Mouse (Mus musculus) heart, postnatal 0 days (tissue): ENCODE results near the gene Cdc42. TPM values are rescaled to one million over a fixed set of nuclear protein-coding genes. Genes with fewer than 3 reads are reported as not detected.

ENCODE experiments used
- ATAC-seq: fragments of 200-750 bp; cut with Nextera tagmentation; 2 replicates; pipeline ENCODE4 v1.8.0; 2017; ENCODE audit warnings: low read depth, moderate number of reproducible peaks, moderate library complexity; ENCODE audit not compliant: insufficient read depth
- DNase-seq: peaks from one replicate; pipeline ENCODE4 v3.0.0-alpha.2; 2016; ENCODE audit warnings: low spot score
- H3K27ac ChIP-seq: fragments of 300-500 bp; sonication (generic); 2 replicates; pipeline ENCODE4 v1.5.1; 2014; ENCODE audit warnings: low read depth, mild to moderate bottlenecking
- H3K27me3 ChIP-seq: fragments of 300-500 bp; sonication (generic); 2 replicates; pipeline ENCODE4 v1.6.1; 2014; ENCODE audit warnings: low read length, mixed read lengths; ENCODE audit not compliant: control insufficient read depth, insufficient read depth
- H3K36me3 ChIP-seq: fragments of 300-500 bp; sonication (generic); replicated peaks from 2 replicates; pipeline ENCODE4 v1.6.1; 2014; ENCODE audit warnings: low read length, mixed read lengths; ENCODE audit not compliant: control insufficient read depth, insufficient read depth
- H3K4me1 ChIP-seq: fragments of 300-500 bp; sonication (generic); 2 replicates; pipeline ENCODE4 v1.6.1; 2014; ENCODE audit warnings: antibody characterized with exemption; ENCODE audit not compliant: control insufficient read depth, insufficient read depth
- H3K4me2 ChIP-seq: fragments of 300-500 bp; sonication (generic); 2 replicates; pipeline ENCODE4 v1.6.1; 2014; ENCODE audit warnings: low read depth, mild to moderate bottlenecking, low read length, moderate library complexity
- H3K4me3 ChIP-seq: fragments of 300-500 bp; sonication (generic); 2 replicates; pipeline ENCODE4 v1.5.1; 2014; ENCODE audit warnings: low read depth, low read length
- H3K9ac ChIP-seq: fragments of 300-500 bp; sonication (generic); replicated peaks from 2 replicates; pipeline ENCODE4 v1.6.1; 2014; ENCODE audit warnings: low read depth, low read length, mixed read lengths
- H3K9me3 ChIP-seq: fragments of 300-500 bp; sonication (generic); replicated peaks from 2 replicates; pipeline ENCODE4 v1.6.1; 2016; ENCODE audit warnings: low read length; ENCODE audit not compliant: control insufficient read depth
- CTCF ChIP-seq: IDR thresholded peaks from 2 replicates; pipeline ENCODE4 v1.5.1; 2016; ENCODE audit warnings: antibody characterized with exemption, control low read depth, low read depth
- EP300 ChIP-seq: IDR thresholded peaks from 2 replicates; pipeline ENCODE4 v1.6.1; 2016; ENCODE audit warnings: antibody characterized with exemption, low read depth
- WGBS: fragments of 180-500 bp; shearing (Covaris S2); extraction: QIAGEN DNeasy Blood & Tissue Kit; methylation state at CpG from one replicate; pipeline ENCODE4 v1.1.7; 2014; 5-methylcytosine and 5-hydroxymethylcytosine counted together
- polyA plus RNA-seq: library from polyadenylated mRNA; unstranded; fragments of >200 nt; fragmentation: Nextera tagmentation; extraction: Ambion mirVana; gene quantifications from 2 replicates; pipeline ENCODE4 v1.2.1, GENCODE M21; 2015
- total RNA-seq: library from RNA; depleted of rRNA; stranded (reverse); fragments of >200 nt; gene quantifications from 2 replicates; pipeline ENCODE4 v1.2.3, GENCODE M21; 2014; ENCODE audit warnings: low replicate concordance; rRNA removed

Gene Cdc42
- total RNA-seq (295 and 311 TPM in 2 replicates), polyA plus RNA-seq (395 and 397 TPM in 2 replicates)

- peaks cover 36% of the 10 kb centered on the region for H3K4me1 ChIP-seq
- peak within 1 kb of the TSS; percentile 95 for H3K9ac ChIP-seq
- TF ChIP-seq EP300 (0 out of 2 replicates have a peak, but pooled peaks have one; percentile 39), CTCF (no peak)
- H3K9me3 ChIP-seq, result no peaks in the 10 kb centered on the region
- no peaks in the 10 kb centered on the region for H3K27me3 ChIP-seq
- H3K36me3 ChIP-seq, result no peaks in the 10 kb centered on the region
- ATAC-seq, result peak; percentile 98
- 0% methylated on average over 31 of the region's 44 CpGs for WGBS
- peak; percentile 95 for DNase-seq
- peak within 1 kb of the TSS; percentile 72 for H3K4me3 ChIP-seq
- peak within 1 kb of the TSS; percentile 79 for H3K4me2 ChIP-seq
- H3K27ac ChIP-seq, result peak within 1 kb of the TSS; percentile 96
Measured at GRCm38 (mm10) chr4:137357517-137358254, at the start of gene Cdc42. Gene Cdc42 (minus strand): TSS chr4:137357720.

GRCm38 (mm10) chr4:137405571-137405970, 48.1 kb upstream of the Cdc42 start:
- ATAC-seq, result no peak
- Histone ChIP-seq H3K4me2 (no peak overlapping the region), H3K4me3 (no peak overlapping the region), H3K27me3 (no peaks in the 10 kb centered on the region), H3K36me3 (no peaks in the 10 kb centered on the region), H3K9me3 (no peaks in the 10 kb centered on the region), H3K27ac (no peak overlapping the region), H3K9ac (no peak overlapping the region), H3K4me1 (no peaks in the 10 kb centered on the region)
- DNase-seq, result no peak
- TF ChIP-seq EP300, result no peak
- no peak for TF ChIP-seq CTCF
- 82% methylated on average over 3 of the region's 3 CpGs for WGBS

- no peak for TF ChIP-seq CTCF
- TF ChIP-seq EP300, result no peak
- Histone ChIP-seq H3K36me3 (no peaks in the 10 kb centered on the region), H3K4me2 (no peak overlapping the region), H3K9me3 (no peaks in the 10 kb centered on the region), H3K4me3 (no peak overlapping the region), H3K27me3 (no peaks in the 10 kb centered on the region), H3K4me1 (no peaks in the 10 kb centered on the region), H3K9ac (no peak overlapping the region), H3K27ac (no peak overlapping the region)
- ATAC-seq (no peak; the same call in 1 of the 2 replicates), DNase-seq (no peak)
- 57% methylated on average over 15 of the region's 15 CpGs for WGBS
Measured at GRCm38 (mm10) chr4:137396641-137397525, 39.4 kb upstream of the Cdc42 start.

GRCm38 (mm10) chr4:137393378-137394135, 36.0 kb upstream of the Cdc42 start:
- DNase-seq, result no peak
- H3K4me2 ChIP-seq, result no peak overlapping the region
- no peak overlapping the region for H3K4me3 ChIP-seq
- H3K36me3 ChIP-seq, result no peaks in the 10 kb centered on the region
- H3K9ac ChIP-seq, result 0 out of 2 replicates have a peak overlapping the region, but pooled peaks have one; percentile 15
- peaks cover 7% of the 10 kb centered on the region; the same call in 1 of the 2 replicates for H3K4me1 ChIP-seq
- ATAC-seq, result no peak
- TF ChIP-seq CTCF (no peak), EP300 (no peak)
- 53% methylated on average over 9 of the region's 9 CpGs for WGBS
- H3K27ac ChIP-seq, result no peak overlapping the region
- 0 out of 2 replicates have a peak, but pooled peaks cover 3% of the 10 kb centered on the region for H3K9me3 ChIP-seq
- no peaks in the 10 kb centered on the region for H3K27me3 ChIP-seq

DNA sequence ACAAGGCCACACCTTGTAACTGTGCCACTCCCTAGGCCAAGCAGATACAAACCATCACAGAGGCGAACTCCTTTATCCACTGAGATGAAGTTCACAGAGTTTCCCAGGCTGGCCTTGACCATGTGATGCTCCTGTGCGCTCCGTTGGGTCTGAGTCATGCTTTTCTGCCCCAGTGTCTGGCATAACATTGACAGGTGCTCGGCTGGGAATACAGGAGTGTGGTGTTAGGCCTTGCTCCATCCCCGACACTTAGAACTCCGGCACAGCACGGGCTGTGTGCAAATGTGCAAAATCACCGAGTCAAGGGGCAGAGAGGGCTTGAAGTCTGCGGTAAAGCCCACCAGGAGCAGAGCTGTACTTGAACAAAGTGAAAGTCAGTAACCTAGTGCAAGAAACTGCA, 35.4 kb upstream of the Cdc42 start:
- H3K9me3 ChIP-seq, result 0 out of 2 replicates have a peak, but pooled peaks cover 3% of the 10 kb centered on the region
- no peak for TF ChIP-seq CTCF
- TF ChIP-seq EP300, result no peak
- no peak for ATAC-seq
- no peak overlapping the region for H3K9ac ChIP-seq
- peaks cover 7% of the 10 kb centered on the region; the same call in 1 of the 2 replicates for H3K4me1 ChIP-seq
- H3K27me3 ChIP-seq, result no peaks in the 10 kb centered on the region
- no peak for DNase-seq
- no peak overlapping the region for H3K27ac ChIP-seq
- no peak overlapping the region for H3K4me3 ChIP-seq
- H3K4me2 ChIP-seq, result no peak overlapping the region
- WGBS, result 82% methylated on average over 9 of the region's 9 CpGs
- no peaks in the 10 kb centered on the region for H3K36me3 ChIP-seq
